Mouse (Mus musculus) lung, adult 2 months (tissue): Measurements from ENCODE around the gene Spata46.

ENCODE experiments used
- CTCF ChIP-seq: fragments of 200-500 bp; IDR thresholded peaks from 2 replicates; pipeline ENCODE4 v1.5.1; 2011; ENCODE audit warnings: mild to moderate bottlenecking, low read length, control low read depth; ENCODE audit not compliant: insufficient read depth
- POLR2A ChIP-seq: fragments of 200-500 bp; IDR thresholded peaks from 2 replicates; pipeline ENCODE4 v1.6.1; 2011; ENCODE audit warnings: low read depth, mild to moderate bottlenecking, control low read depth, low read length, borderline replicate concordance; ENCODE audit errors: extremely low read depth

GRCm38 (mm10) chr1:170273252-170273651, 35.4 kb upstream of the Spata46 start:
- TF ChIP-seq CTCF: no peak
- TF ChIP-seq POLR2A: no peak
